Mouse (Mus musculus) cerebellum, adult 9-10 months (tissue): ENCODE data around the gene Cldn6.
A peak's percentile ranks its signal among the peaks of the same experiment; 100 is the strongest.

ENCODE experiments used
- DNase-seq: peaks from one replicate; pipeline ENCODE4 v3.0.0; 2022

Gene Cldn6

DNA sequence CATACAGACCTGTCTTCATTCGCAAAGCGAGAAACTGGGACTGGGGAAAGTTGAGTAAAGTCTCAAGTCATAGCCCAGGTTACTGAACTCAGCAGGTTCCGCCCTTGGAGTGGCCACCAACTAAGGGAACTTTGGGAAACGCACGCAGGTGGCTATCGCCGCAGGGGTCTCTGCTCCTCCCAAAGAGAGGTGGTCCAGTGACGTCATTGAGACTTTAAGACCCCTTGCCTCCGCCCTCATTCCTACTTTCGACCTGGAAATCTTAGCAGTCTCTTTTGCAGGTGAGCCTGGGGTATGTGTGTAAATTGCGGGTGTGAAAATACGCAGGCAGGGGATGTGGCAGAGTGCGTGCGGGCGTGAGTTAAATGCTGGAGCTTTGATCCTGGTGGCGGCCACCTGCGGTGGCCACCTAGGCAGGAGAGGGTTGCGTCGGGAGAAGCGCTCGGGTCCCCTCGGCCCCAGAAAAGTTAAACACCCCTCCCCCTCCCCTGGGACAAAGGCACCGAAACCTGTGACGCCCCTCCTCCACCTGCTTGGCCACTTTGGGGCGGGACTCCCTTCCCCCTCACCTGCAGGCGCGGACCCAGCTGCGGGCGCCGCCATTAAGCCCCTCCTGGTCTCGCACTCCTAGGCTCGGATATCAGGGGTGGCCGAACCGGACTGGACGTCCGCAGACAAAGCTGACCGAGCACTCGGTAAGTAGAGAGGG is at the start of gene Cldn6:
Gene Cldn6, plus strand, starts transcription at position 123 of the 709 bp plus-strand sequence.
- DNase-seq = peak; percentile 66

DNA sequence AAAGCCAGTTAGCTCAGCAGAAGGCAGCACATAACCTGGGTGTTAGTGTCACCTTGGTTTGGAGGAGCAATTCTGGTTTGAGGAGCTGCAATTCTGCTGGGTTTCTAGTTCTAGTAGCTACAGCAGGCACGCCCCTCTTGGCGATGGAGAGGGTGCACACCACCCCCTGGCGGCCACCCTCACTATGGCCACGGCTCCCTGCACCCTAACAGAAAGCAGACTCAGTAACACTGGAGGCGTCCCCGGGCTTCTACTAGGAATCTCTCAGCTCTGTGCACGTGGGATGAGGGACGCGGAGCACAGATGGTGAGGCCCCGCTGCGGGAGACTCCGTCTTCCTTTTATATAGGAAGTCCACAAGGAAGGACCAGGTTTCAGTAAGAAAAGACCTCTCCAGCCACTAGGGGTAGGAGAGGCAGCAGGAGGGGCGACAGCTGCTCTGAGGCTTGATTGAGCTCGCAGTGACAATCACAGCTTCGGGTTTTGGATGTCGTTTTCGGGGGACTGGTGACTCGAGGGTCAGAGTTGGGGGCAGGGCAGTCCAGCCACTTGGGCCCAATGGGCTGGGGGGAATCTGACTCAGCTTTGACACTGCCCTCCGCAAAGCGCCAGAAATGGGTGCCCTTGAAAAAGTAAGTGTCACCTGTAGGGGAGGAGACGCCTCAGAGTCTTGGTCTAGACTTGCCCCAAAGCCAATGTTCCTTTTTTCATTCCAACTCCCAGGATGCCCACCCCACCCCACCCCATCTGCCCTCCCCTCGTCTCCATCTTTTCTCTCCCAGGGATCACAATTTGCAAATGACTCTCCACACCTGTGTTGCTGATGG is 48.6 kb upstream of the Cldn6 start:
- peak; percentile 75 for DNase-seq

DNA sequence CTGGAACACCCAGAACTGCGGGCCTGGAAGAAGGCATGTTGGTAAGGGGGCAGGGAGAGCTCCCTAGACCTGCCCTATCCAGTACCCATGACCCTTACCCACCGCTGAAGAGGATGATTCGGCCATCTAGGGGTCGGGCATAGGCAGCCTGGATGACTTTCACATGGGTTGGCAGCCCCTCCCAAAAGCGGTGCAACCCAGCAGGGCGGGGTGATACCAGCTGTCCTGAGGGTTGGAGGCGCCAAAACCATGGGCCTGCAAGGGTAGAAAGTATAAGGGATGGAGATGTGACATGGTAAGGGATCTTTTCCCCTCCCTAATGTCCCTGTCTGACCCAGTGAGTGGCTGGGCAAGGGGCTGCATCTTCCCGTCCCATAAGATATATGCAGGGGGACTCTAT is 47.8 kb upstream of the Cldn6 start:
- DNase-seq = no peak

DNA sequence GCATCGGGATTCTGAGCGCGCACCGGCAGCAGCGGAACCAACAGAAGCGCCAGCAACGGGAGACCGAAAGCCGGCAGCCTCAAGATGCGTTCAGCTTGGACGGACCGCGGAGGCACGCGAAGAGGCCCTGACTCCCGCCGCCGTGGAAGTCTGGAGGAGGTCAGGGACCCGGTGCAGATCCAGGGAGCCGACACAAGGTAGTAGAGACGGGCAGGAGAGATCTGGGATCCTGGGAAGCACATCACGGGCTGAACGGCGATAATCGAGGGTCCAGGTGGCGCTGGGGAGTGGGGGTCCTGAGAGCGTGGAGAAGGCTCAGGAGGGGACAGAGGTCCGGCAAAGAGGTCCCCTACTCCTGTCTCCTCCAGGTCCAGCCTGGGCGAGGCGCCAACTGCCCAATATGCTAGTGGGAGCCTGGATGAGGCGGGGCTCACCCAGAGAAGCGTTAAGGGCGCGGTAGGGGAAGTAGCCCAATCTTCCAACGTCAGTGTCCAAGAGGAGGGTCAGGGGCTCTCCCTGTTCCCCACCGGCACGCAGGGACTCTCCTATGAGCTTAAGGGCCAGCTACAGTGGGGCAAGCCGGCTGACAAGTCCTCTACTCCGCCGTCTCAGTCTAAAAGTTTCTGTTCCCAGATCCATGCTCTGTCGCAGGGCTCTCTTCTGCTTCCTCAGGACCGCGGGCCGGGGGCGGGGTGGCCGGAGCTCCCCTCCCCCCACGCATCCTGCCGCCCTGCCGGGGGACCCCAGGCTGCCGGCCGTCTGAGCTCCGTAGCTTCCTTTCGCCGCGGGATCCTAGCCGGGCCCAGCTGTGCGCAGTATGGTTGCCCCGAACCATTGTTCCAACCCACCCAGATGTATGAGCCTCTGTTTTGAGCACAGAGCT is 34.2 kb upstream of the Cldn6 start, which contains the start of gene Mmp25:
Gene Mmp25, minus strand, starts transcription at position 665 of the 883 bp plus-strand sequence.
- no peak for DNase-seq

DNA sequence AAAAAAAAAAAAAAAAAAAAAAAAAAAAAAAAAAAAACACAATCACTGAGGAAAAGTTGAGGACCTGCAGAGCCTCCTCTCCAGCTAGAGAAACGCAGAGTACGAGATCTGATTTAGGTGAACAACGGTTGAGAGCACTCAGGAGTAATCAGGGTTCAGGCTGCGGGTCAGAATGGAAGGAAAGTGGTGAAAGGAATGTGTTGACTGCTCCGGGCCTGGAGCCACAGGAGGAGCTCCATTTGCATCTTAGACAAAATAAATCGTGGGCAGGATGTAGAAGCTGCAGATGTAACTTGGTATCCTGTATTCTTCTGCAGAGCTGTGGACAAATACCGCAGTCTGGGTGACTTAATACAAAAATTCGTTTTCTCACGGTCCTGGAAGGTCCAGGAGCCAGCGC is 33.2 kb upstream of the Cldn6 start:
- no peak for DNase-seq

DNA sequence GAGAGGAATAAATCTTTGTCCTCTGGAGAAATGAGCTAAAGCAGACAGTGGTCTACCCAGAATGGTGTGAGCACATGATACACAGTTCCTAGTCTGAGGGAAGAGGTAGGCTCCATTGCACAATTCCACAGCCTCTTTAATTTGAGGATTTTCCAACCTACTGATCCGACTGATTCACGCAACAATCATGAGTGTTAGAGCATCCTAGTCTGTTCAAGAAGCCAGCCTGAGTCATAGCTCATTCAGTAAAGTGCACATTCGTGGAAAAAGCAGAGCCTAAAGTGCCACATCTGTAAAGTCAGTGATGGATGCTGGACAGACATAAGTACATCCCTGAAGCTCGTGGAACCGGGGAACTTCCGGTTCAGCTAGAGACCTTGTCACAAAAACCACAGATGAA is 27.7 kb upstream of the Cldn6 start:
- DNase-seq = no peak

DNA sequence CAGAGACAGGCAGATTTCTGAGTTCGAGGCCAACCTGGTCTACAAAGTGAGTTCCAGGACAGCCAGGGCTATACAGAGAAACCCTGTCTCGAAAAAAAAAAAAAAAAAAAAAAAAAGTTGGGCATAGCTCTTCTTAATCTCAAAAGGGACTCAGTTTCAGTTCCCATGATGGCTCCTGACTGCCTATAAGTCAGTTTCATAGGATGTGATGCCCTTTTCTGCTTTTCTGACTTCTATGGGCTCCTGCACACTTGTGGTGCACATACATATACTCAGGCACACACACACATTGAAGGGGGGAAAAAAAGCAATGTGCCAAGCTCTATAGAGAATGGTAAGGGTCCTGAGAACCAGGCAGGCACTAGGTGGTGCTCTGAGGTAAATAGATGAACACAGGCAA is 25.7 kb upstream of the Cldn6 start:
- DNase-seq = no peak

DNA sequence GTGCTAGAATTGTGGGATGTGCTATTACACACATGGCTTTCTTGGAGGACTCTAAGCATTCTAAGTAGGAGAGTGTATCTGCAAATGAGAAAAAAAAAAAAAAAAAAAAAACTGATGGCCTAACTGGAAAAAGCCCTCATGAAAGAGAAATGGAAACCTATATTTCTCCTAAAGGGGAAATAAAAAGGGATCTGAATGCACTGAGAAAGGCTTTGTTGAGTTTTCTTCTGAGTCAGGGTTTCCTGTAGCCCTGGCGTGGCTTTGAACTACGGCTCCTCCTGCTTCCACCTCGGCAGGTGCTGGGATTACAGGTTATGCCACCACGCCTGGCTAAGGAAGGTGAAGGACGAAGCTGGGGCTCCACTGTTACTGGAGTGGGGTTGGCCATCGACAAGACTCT is 25.0 kb upstream of the Cldn6 start:
- DNase-seq = no peak

DNA sequence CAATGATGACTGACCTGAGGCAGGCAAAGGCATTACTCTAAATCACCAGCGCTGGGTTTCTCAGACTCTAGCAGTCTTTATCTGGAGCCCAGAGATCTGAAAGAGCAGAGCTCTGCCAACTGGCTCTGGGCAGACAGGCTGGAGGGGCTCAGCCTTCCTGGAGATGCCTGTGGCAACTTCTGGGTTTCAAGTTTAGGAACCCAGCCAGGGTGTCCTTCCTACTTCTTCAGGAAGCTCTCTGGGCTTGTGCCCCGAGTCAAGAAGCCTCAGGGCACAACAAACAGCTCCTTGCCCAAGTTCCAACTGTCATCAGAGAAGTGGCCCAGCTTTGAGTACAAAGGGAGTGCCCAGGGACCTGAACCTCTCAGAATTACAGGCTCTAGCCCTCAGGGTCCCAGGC is 24.6 kb upstream of the Cldn6 start:
- no peak for DNase-seq

DNA sequence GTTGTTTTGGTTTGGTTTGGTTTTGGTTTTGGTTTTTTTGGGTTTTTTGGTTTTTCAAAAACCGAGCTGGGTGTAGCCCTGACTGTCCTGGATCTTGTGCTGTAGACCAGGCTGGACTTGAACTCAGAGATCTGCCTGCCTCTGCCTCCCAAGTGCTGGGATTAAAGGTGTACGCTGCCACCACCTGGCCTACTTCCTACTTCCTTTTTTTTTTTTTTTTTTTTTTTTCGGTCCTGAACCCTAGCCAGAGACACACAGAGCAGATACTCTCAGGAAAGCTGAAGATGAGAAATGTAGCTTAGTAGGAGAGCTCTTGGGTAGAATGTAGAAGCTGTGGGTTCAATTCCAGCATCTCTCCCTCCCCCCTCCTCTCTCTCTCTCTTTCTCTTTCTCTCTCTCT is 20.6 kb upstream of the Cldn6 start:
- no peak for DNase-seq

DNA sequence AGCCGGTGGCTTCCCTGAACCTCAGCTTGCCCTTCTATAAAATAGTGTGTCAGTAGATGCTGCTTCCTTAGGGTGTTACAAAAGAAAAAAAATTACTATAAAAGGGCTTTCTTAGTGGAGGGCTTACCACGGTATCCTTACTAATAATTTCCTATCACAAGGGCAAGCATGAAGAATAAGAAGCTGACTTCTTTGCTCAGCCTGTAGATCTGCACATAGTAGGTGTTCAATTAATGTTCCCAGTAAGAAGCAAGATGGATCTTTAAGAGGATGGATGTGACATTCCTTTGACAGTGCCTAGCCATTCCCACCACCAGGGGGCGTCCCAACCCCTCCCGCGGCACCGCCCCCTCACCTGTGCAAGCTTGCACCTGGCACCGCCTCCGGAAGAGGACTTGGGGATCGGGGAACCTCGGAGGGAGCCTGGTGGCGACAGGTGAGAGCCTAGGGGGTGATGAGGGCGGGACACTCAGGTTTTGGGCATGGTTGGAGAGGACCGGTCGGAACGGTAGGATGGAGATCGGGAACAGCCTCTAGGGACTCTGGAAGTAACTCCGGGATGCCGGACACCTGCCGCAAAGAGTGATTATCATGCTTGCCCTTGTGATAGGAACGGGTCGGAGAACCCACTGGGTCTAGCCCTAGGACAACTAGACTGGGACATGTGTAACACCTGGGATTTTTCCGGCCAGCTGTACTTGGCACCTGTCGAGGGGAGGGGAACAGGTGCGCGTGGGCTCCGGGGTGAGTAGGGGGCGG is 18.8 kb upstream of the Cldn6 start, which contains the start of gene Bicdl2:
Gene Bicdl2, plus strand, starts transcription at position 390 of the 759 bp plus-strand sequence.
- peak; percentile 51 for DNase-seq

DNA sequence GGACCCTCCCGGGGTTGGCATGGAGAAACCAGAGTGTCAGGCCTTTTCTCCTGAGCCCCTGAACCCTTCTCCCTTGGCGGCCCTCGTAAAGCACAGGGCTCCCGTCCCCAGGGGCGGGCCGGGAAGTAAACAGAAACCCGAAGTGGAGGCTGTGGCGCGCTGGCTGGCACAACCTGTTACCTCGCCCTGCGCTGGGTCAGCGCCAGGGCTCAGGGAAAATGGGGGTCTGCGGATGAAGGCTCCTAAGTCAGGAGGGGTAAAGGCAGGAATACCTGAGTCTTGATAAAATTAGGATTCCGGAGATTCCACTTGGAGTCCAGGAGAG is 18.2 kb upstream of the Cldn6 start:
- no peak for DNase-seq

DNA sequence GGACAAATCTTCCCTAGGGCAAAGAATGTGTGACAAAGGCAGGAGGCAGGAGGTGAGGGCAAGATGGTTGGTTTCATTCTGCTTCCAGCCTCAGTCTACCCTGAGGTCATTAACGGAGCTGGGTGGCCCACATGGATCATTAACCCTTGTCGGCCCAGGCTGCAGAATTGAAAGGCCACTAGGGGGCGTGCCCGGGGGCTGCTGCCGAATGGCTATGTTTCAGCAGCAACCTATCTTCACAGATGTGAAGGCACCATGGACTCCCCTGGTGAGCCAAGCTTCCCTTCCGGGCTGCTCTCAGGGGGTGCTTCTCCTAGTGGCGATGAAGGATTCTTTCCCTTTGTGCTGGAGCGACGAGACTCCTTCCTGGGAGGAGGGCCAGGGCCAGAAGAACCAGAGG is 17.5 kb upstream of the Cldn6 start:
- peak; percentile 21 for DNase-seq

DNA sequence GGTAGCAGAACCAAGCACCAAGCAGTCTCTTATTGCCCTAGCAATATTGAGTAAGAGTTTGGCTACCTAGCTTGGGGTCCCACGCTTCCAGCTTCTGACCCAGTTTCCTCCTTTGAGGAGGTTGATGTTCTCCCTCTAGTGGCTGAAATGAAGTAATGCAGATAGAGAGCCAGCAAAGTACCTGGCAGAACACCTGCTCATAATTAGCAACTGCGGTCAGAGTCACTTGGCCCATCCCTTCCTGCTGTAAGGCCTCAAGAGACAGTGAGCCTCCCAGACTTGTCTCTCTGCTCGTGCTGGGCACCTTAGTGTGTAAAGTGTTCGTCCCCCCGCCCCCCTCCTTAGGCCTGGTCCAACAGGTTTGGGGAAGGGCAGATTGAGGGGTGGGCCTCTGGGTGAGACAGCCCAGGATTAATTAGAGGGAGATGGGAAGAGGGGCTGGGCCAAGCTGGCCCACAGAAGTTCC is 14.5 kb upstream of the Cldn6 start:
- peak; percentile 59 for DNase-seq

DNA sequence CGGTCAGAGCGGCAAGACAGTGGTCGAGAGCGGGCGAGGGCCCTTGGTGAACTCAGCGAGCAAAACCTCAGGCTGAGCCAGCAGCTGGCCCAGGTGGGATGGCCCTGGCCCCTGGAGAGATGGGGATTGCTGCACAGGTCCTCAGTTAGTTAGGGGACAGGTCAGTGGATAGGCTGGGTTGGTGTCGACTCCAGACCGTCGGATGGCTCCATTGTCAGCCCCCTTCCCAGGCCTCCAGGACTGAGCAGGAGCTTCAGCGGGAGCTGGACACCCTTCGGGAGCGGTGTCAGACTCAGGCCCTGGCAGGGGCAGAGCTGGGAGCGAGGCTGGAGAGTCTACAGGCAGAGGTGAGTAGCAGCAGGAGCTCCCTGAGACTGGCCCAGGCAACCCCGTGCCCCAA is 13.5 kb upstream of the Cldn6 start:
- DNase-seq = no peak

DNA sequence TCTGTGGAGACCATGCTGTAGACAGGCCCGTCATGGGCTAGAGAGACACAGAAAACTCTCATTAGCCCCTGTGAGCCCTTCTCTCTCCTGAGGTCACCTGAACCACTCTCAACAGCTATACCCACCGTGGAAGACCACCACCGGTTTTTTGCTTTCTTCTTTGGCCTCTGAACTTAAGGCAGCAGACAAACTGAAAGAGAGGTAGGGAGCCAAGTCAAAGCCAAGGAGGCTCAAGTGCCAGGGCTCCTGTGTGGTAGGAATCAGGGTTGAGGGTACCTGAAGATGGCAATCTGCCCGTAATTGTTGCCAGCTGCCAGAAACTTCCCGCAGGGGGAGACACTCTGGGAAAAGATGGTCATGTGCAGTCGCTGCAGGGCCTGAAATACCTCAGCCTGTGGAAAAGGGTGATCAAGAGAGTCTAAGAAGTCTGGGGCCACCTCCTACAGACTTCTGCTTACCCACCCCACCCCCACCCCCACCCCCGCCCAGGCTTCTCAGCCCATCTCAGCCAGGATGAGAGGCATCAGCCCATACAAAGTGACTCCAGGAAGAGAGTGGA is 8.5 kb upstream of the Cldn6 start:
- DNase-seq = peak; percentile 59

DNA sequence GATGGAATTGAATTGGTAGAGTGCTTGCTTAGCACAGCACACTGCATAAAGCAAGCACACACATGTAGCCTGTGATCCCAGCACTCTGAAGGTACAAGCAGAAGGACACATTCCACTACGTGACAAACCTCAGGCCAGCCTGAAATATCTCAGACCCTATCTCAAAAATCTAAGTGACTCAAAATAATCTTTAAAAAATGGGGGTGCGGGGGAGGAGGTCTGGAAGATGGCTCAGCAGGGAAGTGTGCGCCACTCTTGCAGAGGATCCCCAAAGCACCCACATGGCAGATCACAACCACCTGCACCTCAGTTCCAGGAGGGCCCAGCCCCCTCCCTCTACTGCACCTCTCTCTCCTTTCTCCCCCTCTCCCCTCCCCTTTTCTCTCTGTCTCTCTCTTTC is 7.5 kb upstream of the Cldn6 start:
- peak; percentile 68 for DNase-seq

DNA sequence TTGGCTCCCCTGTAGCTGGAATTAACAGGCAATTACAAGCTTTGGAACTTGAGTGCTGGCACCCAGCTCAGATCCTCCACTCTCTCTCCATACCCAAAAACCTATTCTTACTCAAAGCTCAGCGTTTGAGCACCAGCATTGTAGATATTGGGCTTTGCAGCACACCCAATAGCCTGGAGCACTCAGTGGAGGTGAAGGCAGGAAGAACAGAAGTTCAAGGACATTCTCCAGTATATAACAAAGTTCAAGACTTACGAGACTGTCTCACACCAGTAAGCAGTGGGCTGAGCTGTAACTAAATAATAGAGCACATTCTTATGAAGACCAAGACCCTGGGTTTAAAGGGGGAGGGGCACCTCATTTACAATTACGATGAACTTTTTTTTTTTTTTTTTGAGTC is 6.3 kb upstream of the Cldn6 start:
- DNase-seq = peak; percentile 80

DNA sequence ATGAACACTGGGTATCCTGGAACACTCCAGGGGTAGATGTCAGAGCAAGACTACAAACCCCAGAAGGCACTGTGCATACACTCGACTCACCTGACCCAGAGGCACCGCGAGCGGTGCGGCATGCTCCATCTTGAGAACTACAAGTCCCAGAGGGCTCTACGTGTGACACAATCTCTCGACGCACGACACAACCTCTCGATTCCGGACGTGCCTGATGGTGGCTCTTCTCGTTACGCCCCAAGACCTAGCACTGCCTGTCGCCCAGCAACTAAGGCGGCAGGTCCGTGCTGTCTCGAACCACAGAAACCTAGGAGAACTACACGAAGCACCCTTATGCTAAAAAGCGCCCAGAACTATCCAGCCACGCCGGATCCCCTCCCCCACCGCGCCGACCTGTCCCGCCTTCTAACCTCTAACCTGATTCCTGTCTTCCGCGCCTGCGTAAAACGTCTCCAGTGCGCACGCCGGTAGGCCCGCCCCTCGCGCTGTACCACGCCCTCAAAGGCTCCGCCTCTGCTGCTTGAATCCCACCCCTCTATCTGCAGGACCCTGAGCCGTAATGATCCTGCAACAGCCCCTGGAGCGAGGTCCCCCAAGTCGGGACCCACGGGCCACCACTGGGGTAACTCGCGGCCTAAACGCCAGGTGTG is 5.5 kb upstream of the Cldn6 start, which contains the start of the genes Hcfc1r1 and Thoc6:
Gene Hcfc1r1, plus strand, starts transcription at position 173 of the 650 bp plus-strand sequence.
Gene Thoc6, minus strand, starts transcription at position 459 of the 650 bp plus-strand sequence.
- peak; percentile 98 for DNase-seq

DNA sequence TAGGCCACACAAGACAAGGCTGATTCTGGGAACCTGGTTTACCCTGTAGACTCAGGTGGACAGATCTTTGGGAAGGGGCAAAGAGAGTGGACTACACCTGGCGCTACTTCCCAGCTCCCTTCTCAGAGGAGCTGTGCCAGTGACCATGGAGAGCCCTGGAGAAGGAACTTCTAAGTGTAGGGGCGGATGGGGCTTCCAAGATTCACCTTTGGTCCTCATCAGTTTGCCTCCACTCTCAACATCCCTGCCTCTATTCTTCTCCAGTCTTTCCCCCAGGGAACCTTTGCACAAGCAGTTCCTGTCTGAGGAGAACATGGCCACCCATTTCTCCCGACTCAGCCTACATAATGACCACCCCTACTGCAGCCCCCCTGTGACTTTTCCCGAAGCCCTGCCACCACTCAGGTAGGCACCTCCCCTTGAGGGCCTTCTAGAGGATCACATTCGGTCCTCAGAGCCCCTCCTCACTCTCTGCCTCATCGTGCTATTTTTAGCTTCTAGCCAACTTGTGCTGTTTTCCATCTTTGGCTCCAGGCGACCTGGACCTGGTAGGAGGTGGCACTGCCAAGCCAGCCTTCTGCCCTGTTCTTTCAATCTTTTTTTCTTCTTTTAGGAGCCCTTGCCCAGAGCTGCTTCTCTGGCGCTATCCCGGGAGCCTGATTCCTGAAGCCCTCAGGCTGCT is 4.6 kb upstream of the Cldn6 start:
- peak; percentile 77 for DNase-seq

DNA sequence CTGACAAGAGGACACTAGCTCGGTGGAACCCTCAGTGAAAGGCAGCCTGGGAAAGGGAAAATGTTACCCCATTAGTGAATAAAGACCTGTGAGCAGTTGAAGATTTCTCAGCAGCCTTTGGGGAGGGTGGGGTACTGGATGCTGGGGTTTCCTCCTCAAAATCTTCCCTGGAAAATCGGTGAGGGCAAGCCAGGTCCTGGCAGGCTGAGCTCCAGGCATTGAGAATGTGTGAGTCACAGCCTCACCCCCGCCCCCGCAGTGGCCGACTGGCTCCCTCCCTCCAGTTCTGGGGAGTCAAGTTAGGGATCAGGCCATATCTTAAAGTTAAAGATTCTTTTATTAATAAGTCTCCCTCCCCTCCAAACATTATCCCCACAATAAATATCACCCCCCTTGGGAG is 3.9 kb upstream of the Cldn6 start:
- DNase-seq = peak; percentile 78
